Mouse (Mus musculus): Measurements from ENCODE around the gene Psmc3. TPM values are rescaled to one million over a fixed set of nuclear protein-coding genes. Genes with fewer than 3 reads are reported as not detected.
"Not testable (repeated sequence)": the region's sequence is repeated elsewhere in the genome, so short reads cannot be mapped to it uniquely, and the experiment has no call there.

The Psmc3 gene
- total RNA-seq, 4 experiments from 2014 or later, result 188 to 218 (median 202) TPM

GRCm38 (mm10) chr2:91111832-91112231, 58.0 kb downstream of the Psmc3 start:
- not testable (repeated sequence) for DNase-seq (ENCODE audit: low spot score in 2 of 2)

GRCm38 (mm10) chr2:91112491-91112890, 58.7 kb downstream of the Psmc3 start:
- DNase-seq (ENCODE audit: low spot score in 2 of 2), result no peak

GRCm38 (mm10) chr2:91113334-91113733, 59.5 kb downstream of the Psmc3 start:
- DNase-seq (ENCODE audit: low spot score in 2 of 2), result no peak

- DNase-seq (ENCODE audit: low spot score in 2 of 2), result no peak
Observed at GRCm38 (mm10) chr2:91113852-91114251, 60.0 kb downstream of the Psmc3 start.

GRCm38 (mm10) chr2:91114781-91115577, 61.2 kb downstream of the Psmc3 start:
- peak; percentile 84 to 96 for DNase-seq (ENCODE audit: low spot score in 2 of 2)

- DNase-seq (ENCODE audit: low spot score in 2 of 2), result no peak
Observed at GRCm38 (mm10) chr2:91115578-91115970, 61.8 kb downstream of the Psmc3 start.

Other genes starting within 250 kb of the Psmc3 start
- gene Mtch2, start 206.9 kb upstream of the Psmc3 start, total RNA-seq (2022), result 100 to 1,000 TPM in 3 of 4 experiments, 10 to 100 TPM in 1; 99.3 to 117 (median 109) TPM
- 100 to 1,000 TPM; 243 to 258 (median 253) TPM for gene C1qtnf4, start 168.1 kb upstream of the Psmc3 start, total RNA-seq (2022)
- gene Kbtbd4, start 149.3 kb upstream of the Psmc3 start, total RNA-seq (2022), result 10 to 100 TPM; 33.1 to 51.2 (median 40.3) TPM
- 100 to 1,000 TPM; 244 to 284 (median 255) TPM for gene Ndufs3, start 149.2 kb upstream of the Psmc3 start, total RNA-seq (2022)
- 100 to 1,000 TPM; 129 to 151 (median 138) TPM for gene Celf1, start 113.6 kb upstream of the Psmc3 start, total RNA-seq (2022)
- gene Rapsn, start 18.4 kb upstream of the Psmc3 start, total RNA-seq (2022), result under 1 TPM; 0.57 to 0.81 (median 0.70) TPM
- gene Slc39a13, start 16.4 kb downstream of the Psmc3 start, total RNA-seq (2022), result 10 to 100 TPM; 33.5 to 35.5 (median 34.7) TPM
- gene Spi1, start 28.4 kb downstream of the Psmc3 start, total RNA-seq (2022), result 1 to 10 TPM; 3.9 to 8.9 (median 6.5) TPM
- under 1 TPM; 0.33 to 0.91 (median 0.69) TPM for gene Mybpc3, start 64.1 kb downstream of the Psmc3 start, total RNA-seq (2022)
- gene Madd, start 129.8 kb downstream of the Psmc3 start, total RNA-seq (2022), result 100 to 1,000 TPM; 200 to 219 (median 206) TPM
- gene Nr1h3, start 148.8 kb downstream of the Psmc3 start, total RNA-seq (2022), result 1 to 10 TPM; 3.3 to 4.3 (median 3.4) TPM
- 10 to 100 TPM; 47.5 to 53.2 (median 50.1) TPM for gene Acp2, start 148.9 kb downstream of the Psmc3 start, total RNA-seq (2022)
- gene Ddb2, start 183.0 kb downstream of the Psmc3 start, total RNA-seq (2022), result 10 to 100 TPM; 12.7 to 15.5 (median 13.2) TPM
- gene Pacsin3, start 201.9 kb downstream of the Psmc3 start, total RNA-seq (2022), result 10 to 100 TPM; 40.3 to 47.5 (median 45.7) TPM
- 10 to 100 TPM; 74.4 to 80.8 (median 79.3) TPM for gene Arfgap2, start 211.0 kb downstream of the Psmc3 start, total RNA-seq (2022)

Measured in left cerebral cortex, adult 8-10 months (tissue).